Mouse (Mus musculus): ENCODE results near the gene Lancl3. TPM values are rescaled to one million over a fixed set of nuclear protein-coding genes. Genes with fewer than 3 reads are reported as not detected.

Gene Lancl3
- polyA plus RNA-seq, 1 experiment from 2014 or later, result 0.52 TPM

DNA sequence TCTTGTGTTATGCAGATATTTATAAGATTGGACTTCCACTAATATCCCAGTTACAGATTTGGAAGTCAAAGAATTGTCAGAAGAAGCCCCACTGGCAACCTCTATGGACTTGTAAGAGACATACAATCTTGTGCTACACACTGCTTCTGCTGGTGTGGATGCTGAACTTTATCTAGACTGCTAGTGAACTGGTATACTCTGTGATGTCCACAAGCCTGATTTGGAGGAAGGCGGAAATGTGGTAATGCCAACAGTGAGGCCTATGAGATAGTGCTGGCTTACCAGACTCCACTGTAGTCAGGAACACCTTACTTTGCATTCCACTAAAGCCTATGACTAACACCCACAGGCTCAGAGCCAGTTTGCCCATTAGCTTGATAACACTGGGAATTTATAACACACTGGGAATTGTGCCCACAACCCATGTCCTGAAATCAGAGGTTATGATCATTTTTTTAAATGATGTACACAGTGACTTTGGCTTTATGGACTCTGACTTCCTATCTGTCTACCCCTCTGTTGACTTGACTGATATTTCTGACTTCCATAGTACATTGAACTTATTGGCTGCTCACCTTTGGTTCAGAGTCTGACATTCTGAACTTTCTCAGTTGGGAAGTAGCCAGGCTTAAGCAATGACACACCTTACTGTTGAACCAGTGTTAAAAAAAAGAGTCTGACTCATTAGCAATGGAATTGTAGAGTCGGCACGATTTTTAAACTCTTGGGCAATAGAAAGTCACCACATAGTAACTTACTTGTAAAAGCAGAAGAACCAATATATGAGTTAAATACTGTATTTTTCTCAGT is 22.9 kb downstream of the Lancl3 start:
- WGBS (ENCODE audit: insufficient replicate concordance), result 73% methylated on average over 3 of the region's 3 CpGs
- peak; percentile 55 for ATAC-seq
- no peak overlapping the region for H3K27ac ChIP-seq
- H3K4me2 ChIP-seq, result no peak overlapping the region
- no peaks in the 10 kb centered on the region for H3K9me3 ChIP-seq (replicated peaks)
- H3K36me3 ChIP-seq, result no peaks in the 10 kb centered on the region
- 0 out of 2 replicates have a peak, but pooled peaks cover 4% of the 10 kb centered on the region for H3K4me1 ChIP-seq
- H3K4me3 ChIP-seq, result no peak overlapping the region
- H3K9ac ChIP-seq, result no peak overlapping the region
- H3K27me3 ChIP-seq (replicated peaks), result no peaks in the 10 kb centered on the region

GRCm38 (mm10) chrX:9227105-9227504 is 27.4 kb downstream of the Lancl3 start:
- Histone ChIP-seq H3K4me3 (no peak overlapping the region), H3K27me3 (replicated peaks) (no peaks in the 10 kb centered on the region), H3K36me3 (no peaks in the 10 kb centered on the region), H3K27ac (no peak overlapping the region), H3K9me3 (replicated peaks) (no peaks in the 10 kb centered on the region), H3K9ac (no peak overlapping the region), H3K4me2 (no peak overlapping the region), H3K4me1 (0 out of 2 replicates have a peak, but pooled peaks cover 4% of the 10 kb centered on the region)
- no peak for ATAC-seq
- 55% methylated on average over 2 of the region's 2 CpGs for WGBS (ENCODE audit: insufficient replicate concordance)

DNA sequence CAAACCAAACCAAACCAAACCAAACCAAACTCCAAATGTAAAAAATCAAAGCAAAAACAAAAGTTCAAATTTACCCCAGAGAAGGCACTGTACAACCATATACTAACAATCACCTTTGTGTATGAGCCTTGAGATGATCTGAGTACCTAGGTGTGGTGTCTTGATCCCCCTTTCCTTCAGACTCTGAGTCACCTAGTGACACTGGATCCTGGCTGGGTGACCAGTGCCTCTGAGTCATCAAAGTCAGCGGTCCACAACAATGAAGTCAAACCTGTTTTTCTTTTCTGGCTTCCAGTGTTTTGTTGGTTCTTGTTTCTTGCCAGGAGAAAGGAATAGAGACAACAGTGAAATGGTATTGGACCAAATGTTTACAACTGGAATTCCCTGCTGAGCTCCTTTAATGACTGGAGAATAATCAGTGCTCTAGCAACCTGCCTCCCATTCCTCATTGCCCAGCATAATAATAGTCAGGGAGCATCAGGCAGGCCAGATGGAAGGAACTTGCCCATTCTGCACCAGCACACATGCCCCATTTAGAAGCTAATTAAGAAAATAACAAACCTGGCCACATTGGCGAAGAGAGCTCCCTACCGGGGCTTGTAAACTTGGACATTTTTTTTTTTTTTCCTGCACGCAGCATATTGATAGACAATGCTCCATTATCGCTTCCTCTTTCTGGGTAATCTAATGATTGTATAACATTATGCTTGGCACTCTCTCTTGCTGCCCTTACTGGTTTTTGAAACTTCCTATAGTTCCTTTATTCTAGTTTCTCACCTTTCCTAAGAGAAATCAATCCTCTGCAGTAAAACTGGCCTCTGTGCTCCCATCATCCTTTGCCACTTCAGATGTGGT is 41.3 kb downstream of the Lancl3 start:
- Histone ChIP-seq H3K27ac (no peak overlapping the region), H3K4me1 (peaks cover 29% of the 10 kb centered on the region), H3K9me3 (replicated peaks) (no peaks in the 10 kb centered on the region), H3K27me3 (replicated peaks) (no peaks in the 10 kb centered on the region), H3K4me2 (no peak overlapping the region), H3K9ac (no peak overlapping the region), H3K36me3 (no peaks in the 10 kb centered on the region), H3K4me3 (no peak overlapping the region)
- no peak for ATAC-seq
- 75% methylated on average over 5 of the region's 5 CpGs for WGBS (ENCODE audit: insufficient replicate concordance)

GRCm38 (mm10) chrX:9243381-9243864 is 43.7 kb downstream of the Lancl3 start:
- Histone ChIP-seq H3K27ac (peak overlapping the region; percentile 81), H3K36me3 (no peaks in the 10 kb centered on the region), H3K27me3 (replicated peaks) (no peaks in the 10 kb centered on the region), H3K4me3 (no peak overlapping the region), H3K4me1 (peaks cover 48% of the 10 kb centered on the region), H3K9ac (peak overlapping the region; percentile 17; the same call in 1 of the 2 replicates), H3K4me2 (peak overlapping the region; percentile 61; the same call in 1 of the 2 replicates), H3K9me3 (replicated peaks) (no peaks in the 10 kb centered on the region)
- ATAC-seq, result no peak
- WGBS (ENCODE audit: insufficient replicate concordance), result 51% methylated on average over 8 of the region's 8 CpGs

DNA sequence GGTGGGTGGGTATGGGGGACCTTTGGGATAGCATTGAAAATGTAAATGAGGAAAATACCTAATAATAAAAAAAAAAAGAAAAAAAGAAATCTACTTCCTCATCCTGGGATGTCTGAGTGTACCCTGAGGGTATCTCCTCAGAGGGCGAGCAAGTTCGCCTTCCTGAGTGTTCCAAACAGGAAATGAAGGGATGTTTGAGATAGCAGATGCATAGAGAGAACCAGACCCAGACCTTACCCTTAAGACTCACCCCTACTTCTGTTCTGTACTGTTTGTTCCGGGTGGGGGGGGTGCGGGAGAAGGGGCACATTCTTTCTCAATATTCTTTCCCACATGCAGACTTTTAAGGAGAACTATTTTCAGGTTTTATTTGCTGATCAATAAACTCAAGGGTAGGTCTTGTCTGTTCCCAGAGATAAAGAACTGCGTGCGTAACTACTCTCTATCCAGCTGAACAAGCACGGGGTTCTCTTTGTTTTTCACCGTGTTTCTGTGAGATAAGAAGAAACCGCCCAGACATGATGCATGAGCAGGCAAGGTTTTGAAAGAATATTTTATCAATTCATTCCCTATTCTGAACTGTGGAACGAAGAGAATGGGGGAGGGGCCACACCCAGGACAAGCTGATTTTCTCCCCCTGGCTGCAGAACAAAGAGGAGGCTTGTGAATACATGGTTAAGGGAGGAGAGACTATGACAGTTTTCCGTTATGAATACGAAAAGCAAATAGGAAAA is 45.1 kb downstream of the Lancl3 start:
- Histone ChIP-seq H3K9me3 (replicated peaks) (no peaks in the 10 kb centered on the region), H3K4me1 (peaks cover 61% of the 10 kb centered on the region), H3K27ac (peak overlapping the region; percentile 88), H3K36me3 (no peaks in the 10 kb centered on the region), H3K9ac (peak overlapping the region; percentile 50; the same call in 1 of the 2 replicates), H3K4me3 (no peak overlapping the region), H3K4me2 (peak overlapping the region; percentile 61), H3K27me3 (replicated peaks) (no peaks in the 10 kb centered on the region)
- peak; percentile 94 for ATAC-seq
- 21% methylated on average over 12 of the region's 12 CpGs for WGBS (ENCODE audit: insufficient replicate concordance)

- H3K27me3 ChIP-seq (replicated peaks), result no peaks in the 10 kb centered on the region
- peak overlapping the region; percentile 30; the same call in 1 of the 2 replicates for H3K27ac ChIP-seq
- no peak overlapping the region for H3K4me3 ChIP-seq
- H3K4me1 ChIP-seq, result peaks cover 50% of the 10 kb centered on the region
- no peak overlapping the region for H3K9ac ChIP-seq
- ATAC-seq, result no peak
- H3K4me2 ChIP-seq, result no peak overlapping the region
- WGBS (ENCODE audit: insufficient replicate concordance), result 68% methylated on average over 5 of the region's 5 CpGs
- peaks cover 3% of the 10 kb centered on the region; the same call in 1 of the 2 replicates for H3K36me3 ChIP-seq
- no peaks in the 10 kb centered on the region for H3K9me3 ChIP-seq (replicated peaks)
These were observed 49.2 kb downstream of the Lancl3 start for GRCm38 (mm10) chrX:9248911-9249310.

DNA sequence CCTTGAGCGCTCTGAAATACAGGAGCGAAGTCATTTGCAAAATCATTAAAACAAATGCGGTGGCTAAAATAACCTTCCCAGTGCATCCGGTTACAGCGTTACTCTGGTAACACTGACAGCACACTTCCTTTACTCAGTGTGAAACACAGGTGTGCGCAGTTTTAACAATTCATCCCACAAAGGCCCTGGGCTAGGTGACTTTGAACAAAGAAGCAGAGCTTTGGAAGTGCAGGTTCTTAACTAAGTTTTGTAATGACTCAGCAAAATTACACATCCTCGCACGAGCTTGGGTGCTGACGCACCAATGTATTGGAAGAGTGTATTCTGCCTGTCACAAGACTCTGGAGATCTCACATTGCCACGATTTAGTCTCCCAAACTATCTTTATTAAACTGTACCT is 54.3 kb downstream of the Lancl3 start:
- Histone ChIP-seq H3K4me1 (peaks cover 36% of the 10 kb centered on the region), H3K36me3 (peaks cover 3% of the 10 kb centered on the region; the same call in 1 of the 2 replicates), H3K27ac (peak overlapping the region; percentile 66), H3K4me3 (peak overlapping the region; percentile 35), H3K9me3 (replicated peaks) (no peaks in the 10 kb centered on the region), H3K27me3 (replicated peaks) (no peaks in the 10 kb centered on the region), H3K9ac (no peak overlapping the region), H3K4me2 (peak overlapping the region; percentile 55)
- WGBS (ENCODE audit: insufficient replicate concordance), result 60% methylated on average over 10 of the region's 10 CpGs
- ATAC-seq, result peak; percentile 66; the same call in 1 of the 2 replicates

GRCm38 (mm10) chrX:9254901-9255300 is 55.2 kb downstream of the Lancl3 start:
- peak overlapping the region; percentile 68 for H3K9ac ChIP-seq
- no peaks in the 10 kb centered on the region for H3K9me3 ChIP-seq (replicated peaks)
- H3K36me3 ChIP-seq, result peaks cover 3% of the 10 kb centered on the region; the same call in 1 of the 2 replicates
- WGBS (ENCODE audit: insufficient replicate concordance), result 81% methylated on average over 3 of the region's 3 CpGs
- H3K27ac ChIP-seq, result peak overlapping the region; percentile 87
- H3K4me2 ChIP-seq, result peak overlapping the region; percentile 53
- H3K27me3 ChIP-seq (replicated peaks), result no peaks in the 10 kb centered on the region
- ATAC-seq, result no peak
- H3K4me1 ChIP-seq, result peaks cover 28% of the 10 kb centered on the region
- peak overlapping the region; percentile 54 for H3K4me3 ChIP-seq

DNA sequence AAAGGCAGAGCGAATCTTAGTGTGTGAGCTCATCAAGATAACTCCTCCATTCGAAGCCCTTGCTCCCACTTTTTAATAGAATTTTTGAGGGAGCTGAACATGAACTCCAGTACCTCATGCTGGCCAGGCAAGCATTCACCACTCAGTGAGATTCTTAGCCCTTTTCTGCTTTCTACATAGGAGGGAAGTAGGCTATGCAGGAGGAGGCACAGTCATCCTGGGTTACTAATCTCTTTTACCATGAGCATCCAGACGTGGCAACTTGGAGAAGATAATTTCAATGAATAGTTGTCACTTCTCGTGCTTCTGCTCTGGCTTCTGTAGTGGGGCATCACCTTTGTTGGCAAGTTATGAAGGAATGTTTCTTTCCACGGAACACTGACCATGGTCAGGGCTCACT is 57.1 kb downstream of the Lancl3 start, which contains the start of gene Gm14862:
Gene Gm14862 (minus strand): TSS at position 134 of the 400 bp plus-strand sequence.
- peak within 1 kb of the TSS; percentile 68 for H3K9ac ChIP-seq
- WGBS (ENCODE audit: insufficient replicate concordance), result 43% methylated on average over 5 of the region's 5 CpGs
- H3K27ac ChIP-seq, result peak within 1 kb of the TSS; percentile 87
- H3K4me3 ChIP-seq, result peak within 1 kb of the TSS; percentile 54
- H3K27me3 ChIP-seq (replicated peaks), result no peaks in the 10 kb centered on the region
- H3K9me3 ChIP-seq (replicated peaks), result no peaks in the 10 kb centered on the region
- no peaks in the 10 kb centered on the region for H3K36me3 ChIP-seq
- H3K4me1 ChIP-seq, result peaks cover 28% of the 10 kb centered on the region
- peak within 1 kb of the TSS; percentile 53 for H3K4me2 ChIP-seq
- ATAC-seq, result peak; percentile 90

DNA sequence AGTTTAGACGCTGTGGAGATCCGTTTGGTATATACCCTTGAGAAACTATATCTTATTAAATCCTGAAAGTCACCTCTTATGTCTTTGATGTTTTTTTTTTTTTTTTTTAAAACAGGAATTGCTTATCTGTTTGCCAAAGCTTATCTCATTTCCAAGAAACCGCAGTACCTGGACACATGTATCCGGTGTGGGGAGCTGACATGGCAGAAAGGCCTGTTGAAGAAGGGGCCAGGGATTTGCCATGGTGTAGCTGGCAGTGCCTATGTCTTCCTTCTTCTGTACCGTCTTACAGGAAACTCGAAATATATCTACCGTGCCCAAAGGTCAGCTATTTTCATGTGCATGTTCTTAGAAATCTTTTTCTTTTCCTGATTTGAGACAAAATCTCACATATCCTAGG is 58.1 kb downstream of the Lancl3 start:
- H3K4me1 ChIP-seq, result peaks cover 28% of the 10 kb centered on the region
- H3K27me3 ChIP-seq (replicated peaks), result no peaks in the 10 kb centered on the region
- ATAC-seq, result no peak
- H3K36me3 ChIP-seq, result no peaks in the 10 kb centered on the region
- no peak overlapping the region for H3K4me3 ChIP-seq
- H3K9ac ChIP-seq, result no peak overlapping the region
- H3K27ac ChIP-seq, result peak overlapping the region; percentile 87
- H3K9me3 ChIP-seq (replicated peaks), result no peaks in the 10 kb centered on the region
- WGBS (ENCODE audit: insufficient replicate concordance), result 45% methylated on average over 7 of the region's 7 CpGs
- peak overlapping the region; percentile 53; the same call in 1 of the 2 replicates for H3K4me2 ChIP-seq

DNA sequence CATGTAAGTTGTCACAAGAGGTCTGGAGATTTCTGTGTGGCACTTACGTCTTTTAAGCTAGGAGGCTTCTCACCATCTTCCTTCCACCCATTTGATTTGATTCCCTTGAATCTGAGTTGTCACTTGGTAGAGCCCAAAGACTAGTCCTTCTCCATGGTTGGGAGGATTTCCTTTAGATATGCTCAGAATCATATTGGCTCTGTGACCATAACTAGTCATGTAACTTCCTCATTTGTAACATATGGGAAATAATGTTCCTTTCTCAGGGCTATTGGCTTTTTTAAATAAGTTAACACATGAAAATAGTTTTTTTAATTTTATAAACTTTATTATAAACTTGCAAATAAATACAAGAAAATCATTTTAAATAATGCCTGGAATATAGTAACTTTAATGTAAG is 59.6 kb downstream of the Lancl3 start:
- H3K9ac ChIP-seq, result no peak overlapping the region

More for the DNA sequence above, 59.6 kb downstream of the Lancl3 start:
- ATAC-seq, result no peak
- peaks cover 20% of the 10 kb centered on the region for H3K4me1 ChIP-seq
- 83% methylated on average over 1 of the region's 1 CpGs for WGBS (ENCODE audit: insufficient replicate concordance)
- H3K4me2 ChIP-seq, result no peak overlapping the region
- H3K9me3 ChIP-seq (replicated peaks), result no peaks in the 10 kb centered on the region
- H3K36me3 ChIP-seq, result no peaks in the 10 kb centered on the region
- H3K27me3 ChIP-seq (replicated peaks), result no peaks in the 10 kb centered on the region
- H3K4me3 ChIP-seq, result no peak overlapping the region
- no peak overlapping the region for H3K27ac ChIP-seq
